Mouse (Mus musculus): ENCODE measurements at regions not wholly inside any gene's neighbourhood (a gene's known extent, or its start where the extent isn't known, plus 50 kb on each side); places are given as distances from the start of the nearest gene placed in this dataset.
A peak's percentile ranks its signal among the peaks of the same experiment; 100 is the strongest.

- no peak for DNase-seq (ENCODE audit: low spot score in 2 of 2)
Measured at GRCm38 (mm10) chr5:120313984-120314383, 117.5 kb upstream of the Lhx5 start.

GRCm38 (mm10) chr5:120315116-120315515 is 116.4 kb upstream of the Lhx5 start:
- DNase-seq (ENCODE audit: low spot score in 2 of 2): no peak

GRCm38 (mm10) chr5:120318951-120319350 is 112.5 kb upstream of the Lhx5 start:
- no peak for DNase-seq (ENCODE audit: low spot score in 2 of 2)

GRCm38 (mm10) chr5:120322031-120322731 is 109.3 kb upstream of the Lhx5 start:
- DNase-seq (ENCODE audit: low spot score in 2 of 2): no peak

- DNase-seq (ENCODE audit: low spot score in 2 of 2): no peak
Measured at GRCm38 (mm10) chr5:120322732-120323316, 108.7 kb upstream of the Lhx5 start.

GRCm38 (mm10) chr5:120324111-120324510 is 107.4 kb upstream of the Lhx5 start:
- no peak for DNase-seq (ENCODE audit: low spot score in 2 of 2)

GRCm38 (mm10) chr5:120325386-120325910 is 106.1 kb upstream of the Lhx5 start:
- DNase-seq (ENCODE audit: low spot score in 2 of 2): no peak

- DNase-seq (ENCODE audit: low spot score in 2 of 2): peak; percentile 25 to 31
Measured at GRCm38 (mm10) chr5:120332030-120332429, 99.5 kb upstream of the Lhx5 start.

GRCm38 (mm10) chr5:120339162-120339561 is 92.3 kb upstream of the Lhx5 start:
- DNase-seq (ENCODE audit: low spot score in 2 of 2): no peak

GRCm38 (mm10) chr5:120340696-120341231 is 90.7 kb upstream of the Lhx5 start:
- no peak for DNase-seq (ENCODE audit: low spot score in 2 of 2)

GRCm38 (mm10) chr5:120350461-120350860 is 81.0 kb upstream of the Lhx5 start:
- no peak for DNase-seq (ENCODE audit: low spot score in 2 of 2)

- no peak for DNase-seq (ENCODE audit: low spot score in 2 of 2)
Measured at GRCm38 (mm10) chr5:120351827-120352226, 79.7 kb upstream of the Lhx5 start.

GRCm38 (mm10) chr5:120353657-120354056 is 77.8 kb upstream of the Lhx5 start:
- no peak for DNase-seq (ENCODE audit: low spot score in 2 of 2)

- no peak for DNase-seq (ENCODE audit: low spot score in 2 of 2)
Measured at GRCm38 (mm10) chr5:120356950-120357349, 74.5 kb upstream of the Lhx5 start.

GRCm38 (mm10) chr5:120358084-120358690 is 73.3 kb upstream of the Lhx5 start:
- no peak for DNase-seq (ENCODE audit: low spot score in 2 of 2)

GRCm38 (mm10) chr5:120365950-120366467 is 65.5 kb upstream of the Lhx5 start:
- DNase-seq (ENCODE audit: low spot score in 2 of 2): no peak

- no peak for DNase-seq (ENCODE audit: low spot score in 2 of 2)
Measured at GRCm38 (mm10) chr5:120368797-120369196, 62.7 kb upstream of the Lhx5 start.

- no peak for DNase-seq (ENCODE audit: low spot score in 2 of 2)
Measured at GRCm38 (mm10) chr5:120371176-120371819, 60.2 kb upstream of the Lhx5 start.

GRCm38 (mm10) chr5:120373426-120373825 is 58.1 kb upstream of the Lhx5 start:
- DNase-seq (ENCODE audit: low spot score in 2 of 2): no peak

All from adrenal gland, adult 18-20 months (tissue).